Mouse (Mus musculus): ENCODE results near the gene 1300017J02Rik. TPM values are rescaled to one million over a fixed set of nuclear protein-coding genes. Genes with fewer than 3 reads are reported as not detected.

The 1300017J02Rik gene
- polyA plus RNA-seq, 1 experiment from 2014 or later: 1.8 TPM

DNA sequence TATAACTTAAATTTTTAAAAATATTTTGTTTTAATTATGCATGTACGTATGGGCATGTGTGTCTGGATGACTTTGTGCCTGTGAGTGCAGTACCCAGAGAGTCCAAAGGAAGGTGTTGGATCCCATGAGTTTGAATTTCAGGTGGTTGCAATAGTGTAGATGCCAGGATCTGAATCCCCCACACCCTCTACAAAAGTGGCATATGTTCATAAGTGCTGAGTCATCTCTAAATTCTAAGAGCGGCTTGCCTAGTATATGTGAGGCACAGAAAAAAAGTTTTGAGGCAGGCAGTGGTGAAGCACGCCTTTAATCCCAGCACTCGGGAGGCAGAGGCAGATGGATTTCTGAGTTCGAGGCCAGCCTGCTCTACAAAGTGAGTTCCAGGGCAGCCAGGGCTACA, 99.1 kb downstream of the 1300017J02Rik start:
- peaks cover 9% of the 10 kb centered on the region for H3K4me1 ChIP-seq
- H3K4me3 ChIP-seq: no peak overlapping the region
- H3K27ac ChIP-seq: no peak overlapping the region
- H3K9ac ChIP-seq: no peak overlapping the region
- no peak overlapping the region for H3K4me2 ChIP-seq
- no peaks in the 10 kb centered on the region for H3K9me3 ChIP-seq
- H3K36me3 ChIP-seq (replicated peaks): no peaks in the 10 kb centered on the region
- WGBS: 92% methylated on average over 5 of the region's 5 CpGs
- H3K27me3 ChIP-seq (replicated peaks): no peaks in the 10 kb centered on the region
- no peak for ATAC-seq (replicated peaks)

DNA sequence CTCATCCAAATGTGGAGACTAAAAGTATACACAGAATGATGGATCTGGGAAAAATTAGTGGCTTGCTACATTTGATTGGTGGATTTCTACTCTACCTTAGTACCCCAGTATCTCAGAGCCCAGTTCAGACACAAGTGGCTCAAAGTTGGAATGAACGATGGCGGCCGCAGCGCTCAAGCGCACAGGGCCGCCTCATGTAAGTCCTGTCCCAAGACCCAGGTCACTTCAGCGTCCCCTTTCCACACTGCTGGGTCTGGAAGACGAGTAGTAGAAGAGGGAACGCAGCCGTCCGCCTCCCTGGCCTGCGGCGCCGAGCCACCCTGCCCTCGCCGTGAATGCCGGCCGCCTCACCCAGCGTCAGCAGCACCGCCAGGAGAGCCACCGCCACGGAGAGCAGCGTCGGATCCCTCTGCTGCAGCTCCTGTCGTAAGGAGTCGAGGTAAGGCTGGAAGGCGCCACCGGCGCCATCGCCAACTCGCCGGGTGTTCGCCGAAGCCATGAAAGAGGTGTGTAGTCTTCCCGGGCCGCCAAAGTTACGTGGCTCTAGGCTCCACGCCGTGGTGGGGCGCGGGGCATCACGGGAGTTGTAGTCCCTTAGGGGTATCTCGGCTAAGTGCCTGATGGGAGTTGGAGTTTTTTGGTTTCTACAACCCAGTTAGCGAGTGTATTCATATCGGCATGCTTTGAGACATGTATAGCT, 103.2 kb downstream of the 1300017J02Rik start, which contains the start of gene Srprb:
Gene Srprb, minus strand, starts transcription at position 577 of the 700 bp plus-strand sequence.
- WGBS: under 1% methylated on average over 45 of the region's 45 CpGs

More for the DNA sequence above, 103.2 kb downstream of the 1300017J02Rik start, which contains the start of gene Srprb:
- no peaks in the 10 kb centered on the region for H3K27me3 ChIP-seq (replicated peaks)
- H3K4me3 ChIP-seq: peak within 1 kb of the TSS; percentile 75
- peaks cover 15% of the 10 kb centered on the region for H3K36me3 ChIP-seq (replicated peaks)
- H3K9ac ChIP-seq: peak within 1 kb of the TSS; percentile 43
- ATAC-seq (replicated peaks): peak; percentile 98
- no peaks in the 10 kb centered on the region for H3K9me3 ChIP-seq
- peaks cover 10% of the 10 kb centered on the region for H3K4me1 ChIP-seq
- peak within 1 kb of the TSS; percentile 60 for H3K4me2 ChIP-seq
- peak within 1 kb of the TSS; percentile 81 for H3K27ac ChIP-seq

Other genes with a start within 250 kb of the 1300017J02Rik start
- 107 and 110 TPM in 2 replicates for gene Rab6b, start 193.3 kb downstream of the 1300017J02Rik start, polyA plus RNA-seq (2015; fragmentation: Nextera tagmentation; extraction: Ambion mirVana)
- 59.3 and 59.8 TPM in 2 replicates for gene Srprb, start 102.9 kb downstream of the 1300017J02Rik start, polyA plus RNA-seq (2015; fragmentation: Nextera tagmentation; extraction: Ambion mirVana)
- gene Gm20425, start 74.8 kb downstream of the 1300017J02Rik start, polyA plus RNA-seq (2015; fragmentation: Nextera tagmentation; extraction: Ambion mirVana): 0.37 TPM in 1 of 2 replicates, not detected in the other
- 35.0 and 39.6 TPM in 2 replicates for gene Trf, start 74.6 kb downstream of the 1300017J02Rik start, polyA plus RNA-seq (2015; fragmentation: Nextera tagmentation; extraction: Ambion mirVana)
- gene Topbp1, start 133 bp upstream of the 1300017J02Rik start, polyA plus RNA-seq (2015; fragmentation: Nextera tagmentation; extraction: Ambion mirVana): 17.8 and 18.9 TPM in 2 replicates
- gene Cdv3, start 60.8 kb upstream of the 1300017J02Rik start, polyA plus RNA-seq (2015; fragmentation: Nextera tagmentation; extraction: Ambion mirVana): 79.1 and 83.7 TPM in 2 replicates
- gene Bfsp2, start 175.3 kb upstream of the 1300017J02Rik start, polyA plus RNA-seq (2015; fragmentation: Nextera tagmentation; extraction: Ambion mirVana): 1.9 and 2.3 TPM in 2 replicates